Mouse (Mus musculus): Measurements from ENCODE around the gene Slc19a2.
"Not testable (repeated sequence)": the region's sequence is repeated elsewhere in the genome, so short reads cannot be mapped to it uniquely, and the experiment has no call there.

The Slc19a2 gene

GRCm38 (mm10) chr1:164248465-164249331 lies at the start of gene Slc19a2:
Gene Slc19a2, plus strand, starts transcription at chr1:164249046.
- in situ Hi-C loops (cut with MboI; ENCODE audit: low sequenced_read_pairs), result no loop called here

GRCm38 (mm10) chr1:164199551-164199950 lies 49.3 kb upstream of the Slc19a2 start:
- in situ Hi-C loops (cut with MboI; ENCODE audit: low sequenced_read_pairs), result no loop called here

- in situ Hi-C loops (cut with MboI; ENCODE audit: low sequenced_read_pairs), result no loop called here
Observed at GRCm38 (mm10) chr1:164208437-164208836, 40.4 kb upstream of the Slc19a2 start.

- in situ Hi-C loops (cut with MboI; ENCODE audit: low sequenced_read_pairs), result no loop called here
Observed at GRCm38 (mm10) chr1:164210899-164211298, 37.9 kb upstream of the Slc19a2 start.

GRCm38 (mm10) chr1:164212686-164213085 lies 36.2 kb upstream of the Slc19a2 start:
- in situ Hi-C loops (cut with MboI; ENCODE audit: low sequenced_read_pairs), result no loop called here

- in situ Hi-C loops (cut with MboI; ENCODE audit: low sequenced_read_pairs), result no loop called here
Observed at GRCm38 (mm10) chr1:164214190-164214589, 34.7 kb upstream of the Slc19a2 start.

GRCm38 (mm10) chr1:164215097-164215496 lies 33.7 kb upstream of the Slc19a2 start:
- in situ Hi-C loops (cut with MboI; ENCODE audit: low sequenced_read_pairs), result no loop called here

GRCm38 (mm10) chr1:164215540-164215939 lies 33.3 kb upstream of the Slc19a2 start:
- in situ Hi-C loops (cut with MboI; ENCODE audit: low sequenced_read_pairs), result no loop called here

GRCm38 (mm10) chr1:164217791-164218685 lies 30.8 kb upstream of the Slc19a2 start:
- in situ Hi-C loops (cut with MboI; ENCODE audit: low sequenced_read_pairs), result no loop called here

GRCm38 (mm10) chr1:164220261-164220660 lies 28.6 kb upstream of the Slc19a2 start:
- in situ Hi-C loops (cut with MboI; ENCODE audit: low sequenced_read_pairs), result no loop called here

- in situ Hi-C loops (cut with MboI; ENCODE audit: low sequenced_read_pairs), result no loop called here
Observed at GRCm38 (mm10) chr1:164223089-164223488, 25.8 kb upstream of the Slc19a2 start.

GRCm38 (mm10) chr1:164231937-164232570 lies 16.8 kb upstream of the Slc19a2 start:
- in situ Hi-C loops (cut with MboI; ENCODE audit: low sequenced_read_pairs), result not testable (repeated sequence)

GRCm38 (mm10) chr1:164233447-164233846 lies 15.4 kb upstream of the Slc19a2 start:
- in situ Hi-C loops (cut with MboI; ENCODE audit: low sequenced_read_pairs), result no loop called here

- in situ Hi-C loops (cut with MboI; ENCODE audit: low sequenced_read_pairs), result no loop called here
Observed at GRCm38 (mm10) chr1:164235078-164235477, 13.8 kb upstream of the Slc19a2 start.

GRCm38 (mm10) chr1:164236078-164236477 lies 12.8 kb upstream of the Slc19a2 start:
- in situ Hi-C loops (cut with MboI; ENCODE audit: low sequenced_read_pairs), result no loop called here

- in situ Hi-C loops (cut with MboI; ENCODE audit: low sequenced_read_pairs), result no loop called here
Observed at GRCm38 (mm10) chr1:164241494-164241893, 7.4 kb upstream of the Slc19a2 start.

- in situ Hi-C loops (cut with MboI; ENCODE audit: low sequenced_read_pairs), result no loop called here
Observed at GRCm38 (mm10) chr1:164242809-164243208, 6.0 kb upstream of the Slc19a2 start.

GRCm38 (mm10) chr1:164247442-164247841 lies 1.4 kb upstream of the Slc19a2 start:
- in situ Hi-C loops (cut with MboI; ENCODE audit: low sequenced_read_pairs), result no loop called here

GRCm38 (mm10) chr1:164247971-164248370 lies 875 bp upstream of the Slc19a2 start:
- in situ Hi-C loops (cut with MboI; ENCODE audit: low sequenced_read_pairs), result no loop called here

GRCm38 (mm10) chr1:164249332-164249711 lies 476 bp downstream of the Slc19a2 start:
- in situ Hi-C loops (cut with MboI; ENCODE audit: low sequenced_read_pairs), result no loop called here

All from CH12F3 (cell line).